Mouse (Mus musculus): Measurements from ENCODE around the gene Nxnl1. TPM values are rescaled to one million over a fixed set of nuclear protein-coding genes. Genes with fewer than 3 reads are reported as not detected.
A peak's percentile ranks its signal among the peaks of the same experiment; 100 is the strongest.

Nxnl1 gene
- polyA plus RNA-seq, 1 experiment: not detected

- Histone ChIP-seq H3K27ac (ENCODE audit: insufficient read depth, low read depth, low read length) (no peak overlapping the region), H3K4me3 (ENCODE audit: low read depth, low read length) (no peak overlapping the region), H3K27me3 (ENCODE audit: control insufficient read depth, insufficient read depth, low read length) (no peaks in the 10 kb centered on the region), H3K4me1 (ENCODE audit: control insufficient read depth, insufficient read depth, insufficient read length, low read length) (peaks cover 7% of the 10 kb centered on the region; the same call in 1 of the 2 replicates), H3K36me3 (ENCODE audit: control insufficient read depth, insufficient read depth, low read length) (no peaks in the 10 kb centered on the region; the same call in 1 of the 2 replicates)
- TF ChIP-seq CTCF (IDR thresholded peaks at IDR 0.05; ENCODE audit: extremely low read depth, insufficient read length, insufficient replicate concordance, low read depth, low read length) (peak; percentile 76; the same call in 1 of the 2 replicates), POLR2A (IDR thresholded peaks at IDR 0.05; ENCODE audit: low read depth, low read length) (no peak)
- WGBS: 78% methylated on average over 2 of the region's 2 CpGs
These were observed 20.5 kb upstream of the Nxnl1 start for GRCm38 (mm10) chr8:71586891-71587290.

GRCm38 (mm10) chr8:71580201-71580600 is 13.8 kb upstream of the Nxnl1 start:
- 84% methylated on average over 8 of the region's 9 CpGs for WGBS
- Histone ChIP-seq H3K4me1 (ENCODE audit: control insufficient read depth, insufficient read depth, insufficient read length, low read length) (peaks cover 5% of the 10 kb centered on the region), H3K36me3 (ENCODE audit: control insufficient read depth, insufficient read depth, low read length) (no peaks in the 10 kb centered on the region; the same call in 1 of the 2 replicates), H3K4me3 (ENCODE audit: low read depth, low read length) (no peak overlapping the region), H3K27ac (ENCODE audit: insufficient read depth, low read depth, low read length) (no peak overlapping the region), H3K27me3 (ENCODE audit: control insufficient read depth, insufficient read depth, low read length) (no peaks in the 10 kb centered on the region)
- TF ChIP-seq CTCF (IDR thresholded peaks at IDR 0.05; ENCODE audit: extremely low read depth, insufficient read length, insufficient replicate concordance, low read depth, low read length): no peak
- TF ChIP-seq POLR2A (IDR thresholded peaks at IDR 0.05; ENCODE audit: low read depth, low read length): no peak

GRCm38 (mm10) chr8:71579476-71579875 is 13.1 kb upstream of the Nxnl1 start:
- H3K27ac ChIP-seq (ENCODE audit: insufficient read depth, low read depth, low read length): no peak overlapping the region
- H3K27me3 ChIP-seq (ENCODE audit: control insufficient read depth, insufficient read depth, low read length): no peaks in the 10 kb centered on the region
- no peak overlapping the region for H3K4me3 ChIP-seq (ENCODE audit: low read depth, low read length)
- TF ChIP-seq POLR2A (IDR thresholded peaks at IDR 0.05; ENCODE audit: low read depth, low read length) (no peak), CTCF (IDR thresholded peaks at IDR 0.05; ENCODE audit: extremely low read depth, insufficient read length, insufficient replicate concordance, low read depth, low read length) (no peak)
- no peaks in the 10 kb centered on the region; the same call in 1 of the 2 replicates for H3K36me3 ChIP-seq (ENCODE audit: control insufficient read depth, insufficient read depth, low read length)
- WGBS: 83% methylated on average over 14 of the region's 14 CpGs
- peaks cover 5% of the 10 kb centered on the region for H3K4me1 ChIP-seq (ENCODE audit: control insufficient read depth, insufficient read depth, insufficient read length, low read length)

- H3K36me3 ChIP-seq (ENCODE audit: control insufficient read depth, insufficient read depth, low read length): no peaks in the 10 kb centered on the region
- WGBS: 71% methylated on average over 1 of the region's 1 CpGs
- H3K4me1 ChIP-seq (ENCODE audit: control insufficient read depth, insufficient read depth, insufficient read length, low read length): peaks cover 5% of the 10 kb centered on the region
- no peak overlapping the region for H3K27ac ChIP-seq (ENCODE audit: insufficient read depth, low read depth, low read length)
- no peak overlapping the region for H3K4me3 ChIP-seq (ENCODE audit: low read depth, low read length)
- no peak for TF ChIP-seq CTCF (IDR thresholded peaks at IDR 0.05; ENCODE audit: extremely low read depth, insufficient read length, insufficient replicate concordance, low read depth, low read length)
- no peak for TF ChIP-seq POLR2A (IDR thresholded peaks at IDR 0.05; ENCODE audit: low read depth, low read length)
- H3K27me3 ChIP-seq (ENCODE audit: control insufficient read depth, insufficient read depth, low read length): no peaks in the 10 kb centered on the region
These were observed 12.6 kb upstream of the Nxnl1 start for GRCm38 (mm10) chr8:71579009-71579408.

GRCm38 (mm10) chr8:71577856-71578387 is 11.5 kb upstream of the Nxnl1 start:
- H3K27me3 ChIP-seq (ENCODE audit: control insufficient read depth, insufficient read depth, low read length): no peaks in the 10 kb centered on the region
- H3K4me1 ChIP-seq (ENCODE audit: control insufficient read depth, insufficient read depth, insufficient read length, low read length): peaks cover 5% of the 10 kb centered on the region
- WGBS: 72% methylated on average over 4 of the region's 4 CpGs
- no peak overlapping the region for H3K4me3 ChIP-seq (ENCODE audit: low read depth, low read length)
- no peak overlapping the region for H3K27ac ChIP-seq (ENCODE audit: insufficient read depth, low read depth, low read length)
- TF ChIP-seq CTCF (IDR thresholded peaks at IDR 0.05; ENCODE audit: extremely low read depth, insufficient read length, insufficient replicate concordance, low read depth, low read length) (no peak), POLR2A (IDR thresholded peaks at IDR 0.05; ENCODE audit: low read depth, low read length) (no peak)
- no peaks in the 10 kb centered on the region for H3K36me3 ChIP-seq (ENCODE audit: control insufficient read depth, insufficient read depth, low read length)

- H3K27me3 ChIP-seq (ENCODE audit: control insufficient read depth, insufficient read depth, low read length): no peaks in the 10 kb centered on the region
- 49% methylated on average over 1 of the region's 1 CpGs for WGBS
- H3K36me3 ChIP-seq (ENCODE audit: control insufficient read depth, insufficient read depth, low read length): no peaks in the 10 kb centered on the region
These were observed 8.6 kb upstream of the Nxnl1 start for GRCm38 (mm10) chr8:71575020-71575419.

GRCm38 (mm10) chr8:71574426-71574825 is 8.0 kb upstream of the Nxnl1 start:
- H3K27me3 ChIP-seq (ENCODE audit: control insufficient read depth, insufficient read depth, low read length): no peaks in the 10 kb centered on the region
- no peak for TF ChIP-seq CTCF (IDR thresholded peaks at IDR 0.05; ENCODE audit: extremely low read depth, insufficient read length, insufficient replicate concordance, low read depth, low read length)
- TF ChIP-seq POLR2A (IDR thresholded peaks at IDR 0.05; ENCODE audit: low read depth, low read length): no peak
- H3K27ac ChIP-seq (ENCODE audit: insufficient read depth, low read depth, low read length): no peak overlapping the region
- WGBS: 69% methylated on average over 7 of the region's 7 CpGs
- H3K36me3 ChIP-seq (ENCODE audit: control insufficient read depth, insufficient read depth, low read length): no peaks in the 10 kb centered on the region
- no peak overlapping the region for H3K4me3 ChIP-seq (ENCODE audit: low read depth, low read length)
- H3K4me1 ChIP-seq (ENCODE audit: control insufficient read depth, insufficient read depth, insufficient read length, low read length): no peaks in the 10 kb centered on the region

More at GRCm38 (mm10) chr8:71575020-71575419, 8.6 kb upstream of the Nxnl1 start:
- no peak overlapping the region for H3K4me3 ChIP-seq (ENCODE audit: low read depth, low read length)
- no peak overlapping the region for H3K27ac ChIP-seq (ENCODE audit: insufficient read depth, low read depth, low read length)
- no peaks in the 10 kb centered on the region for H3K4me1 ChIP-seq (ENCODE audit: control insufficient read depth, insufficient read depth, insufficient read length, low read length)
- TF ChIP-seq CTCF (IDR thresholded peaks at IDR 0.05; ENCODE audit: extremely low read depth, insufficient read length, insufficient replicate concordance, low read depth, low read length) (no peak), POLR2A (IDR thresholded peaks at IDR 0.05; ENCODE audit: low read depth, low read length) (no peak)

Measured in small intestine, adult 2 months (tissue).